Mouse (Mus musculus): ENCODE results near the gene Ptger3.

The Ptger3 gene

GRCm38 (mm10) chr3:157582626-157583405, 16.1 kb downstream of the Ptger3 start:
- no peak for DNase-seq

- DNase-seq: no peak
Observed at GRCm38 (mm10) chr3:157597837-157598379, 31.2 kb downstream of the Ptger3 start.

GRCm38 (mm10) chr3:157604684-157605410, 38.2 kb downstream of the Ptger3 start:
- no peak for DNase-seq

- no peak for DNase-seq
Observed at GRCm38 (mm10) chr3:157605411-157605740, 38.7 kb downstream of the Ptger3 start.

GRCm38 (mm10) chr3:157613542-157613941, 46.9 kb downstream of the Ptger3 start:
- DNase-seq: no peak

- DNase-seq: no peak
Observed at GRCm38 (mm10) chr3:157616949-157617348, 50.3 kb downstream of the Ptger3 start.

- no peak for DNase-seq
Observed at GRCm38 (mm10) chr3:157627407-157627806, 60.7 kb downstream of the Ptger3 start.

GRCm38 (mm10) chr3:157630671-157631070, 64.0 kb downstream of the Ptger3 start:
- DNase-seq: no peak

- no peak for DNase-seq
Observed at GRCm38 (mm10) chr3:157631383-157631782, 64.7 kb downstream of the Ptger3 start.

- DNase-seq: no peak
Observed at GRCm38 (mm10) chr3:157634431-157634830, 67.7 kb downstream of the Ptger3 start.

- no peak for DNase-seq
Observed at GRCm38 (mm10) chr3:157635713-157636112, 69.0 kb downstream of the Ptger3 start.

- DNase-seq: no peak
Observed at GRCm38 (mm10) chr3:157636887-157637286, 70.2 kb downstream of the Ptger3 start.

GRCm38 (mm10) chr3:157637341-157637740, 70.6 kb downstream of the Ptger3 start:
- DNase-seq: no peak

- no peak for DNase-seq
Observed at GRCm38 (mm10) chr3:157641634-157642033, 74.9 kb downstream of the Ptger3 start.

GRCm38 (mm10) chr3:157661622-157662021, 94.9 kb downstream of the Ptger3 start:
- DNase-seq: no peak

GRCm38 (mm10) chr3:157664486-157665041, 97.9 kb downstream of the Ptger3 start:
- no peak for DNase-seq

GRCm38 (mm10) chr3:157665471-157665870, 98.8 kb downstream of the Ptger3 start:
- no peak for DNase-seq

GRCm38 (mm10) chr3:157666142-157666541, 99.5 kb downstream of the Ptger3 start:
- DNase-seq: no peak

GRCm38 (mm10) chr3:157686105-157686504, 119.4 kb downstream of the Ptger3 start:
- DNase-seq: no peak

- no peak for DNase-seq
Observed at GRCm38 (mm10) chr3:157688419-157689162, 121.9 kb downstream of the Ptger3 start.

Measured in lung, postnatal 10 days (tissue).